Mouse (Mus musculus) spleen, adult 2 months (tissue): ENCODE measurements around the gene Mterf2. TPM values are rescaled to one million over a fixed set of nuclear protein-coding genes. Genes with fewer than 3 reads are reported as not detected.

ENCODE experiments used
- DNase-seq, 2 experiments: peaks; one replicate each; pipeline versions ENCODE4 v3.0.0 to v3.0.0-alpha.2; 2012 to 2021; ENCODE audit warnings: low spot score in 2 of 2, low read depth in 1 of 2
- H3K27ac ChIP-seq: fragments of 200-500 bp; 2 replicates; pipeline ENCODE4 v1.5.1; 2012; ENCODE audit warnings: low read length, inconsistent platforms; ENCODE audit not compliant: insufficient read depth
- H3K27me3 ChIP-seq: fragments of 200-500 bp; 2 replicates; pipeline ENCODE4 v1.6.1; 2012; ENCODE audit warnings: mild to moderate bottlenecking, moderate library complexity, low read length, inconsistent platforms; ENCODE audit not compliant: control insufficient read depth, insufficient read depth
- H3K36me3 ChIP-seq: fragments of 200-500 bp; 2 replicates; pipeline ENCODE4 v1.6.1; 2012; ENCODE audit warnings: mild to moderate bottlenecking, low read length, inconsistent platforms; ENCODE audit not compliant: control insufficient read depth, insufficient read depth
- H3K4me1 ChIP-seq: fragments of 200-500 bp; 2 replicates; pipeline ENCODE4 v1.6.1; 2011; ENCODE audit warnings: inconsistent platforms; ENCODE audit not compliant: control insufficient read depth, insufficient read depth, insufficient read length
- H3K4me3 ChIP-seq: fragments of 200-500 bp; 2 replicates; pipeline ENCODE4 v1.5.1; 2011; ENCODE audit warnings: mild to moderate bottlenecking, inconsistent platforms; ENCODE audit not compliant: insufficient read depth, insufficient read length; ENCODE audit errors: extremely low read depth
- CTCF ChIP-seq: fragments of 200-500 bp; IDR thresholded peaks from 2 replicates; pipeline ENCODE4 v1.5.1; 2011; ENCODE audit warnings: mild to moderate bottlenecking, inconsistent platforms; ENCODE audit not compliant: insufficient read depth, insufficient read length, insufficient replicate concordance; ENCODE audit errors: extremely low read depth
- POLR2A ChIP-seq: fragments of 200-500 bp; IDR thresholded peaks from 2 replicates; pipeline ENCODE4 v1.6.1; 2011; ENCODE audit warnings: low read depth, low read length, inconsistent platforms
- WGBS: fragments of 180-500 bp; shearing (Covaris S2); methylation state at CpG from one replicate; pipeline ENCODE4 v1.1.7; 2018; 5-methylcytosine and 5-hydroxymethylcytosine counted together
- polyA plus RNA-seq: library from polyadenylated mRNA; depleted of rRNA; stranded (reverse); fragments of >200 nt; gene quantifications from 2 replicates; pipeline ENCODE4 v1.2.3, GENCODE M21; 2012; rRNA removed

Mterf2 gene
- polyA plus RNA-seq, 1 experiment, result 2.7 TPM

GRCm38 (mm10) chr10:85114409-85114808 lies 13.4 kb downstream of the Mterf2 start:
- Histone ChIP-seq H3K27me3 (no peaks in the 10 kb centered on the region), H3K27ac (no peak overlapping the region), H3K4me3 (no peak overlapping the region), H3K36me3 (no peaks in the 10 kb centered on the region), H3K4me1 (no peaks in the 10 kb centered on the region)
- WGBS, result 94% methylated on average over 4 of the region's 4 CpGs
- no peak for DNase-seq
- TF ChIP-seq CTCF (no peak), POLR2A (no peak)

DNA sequence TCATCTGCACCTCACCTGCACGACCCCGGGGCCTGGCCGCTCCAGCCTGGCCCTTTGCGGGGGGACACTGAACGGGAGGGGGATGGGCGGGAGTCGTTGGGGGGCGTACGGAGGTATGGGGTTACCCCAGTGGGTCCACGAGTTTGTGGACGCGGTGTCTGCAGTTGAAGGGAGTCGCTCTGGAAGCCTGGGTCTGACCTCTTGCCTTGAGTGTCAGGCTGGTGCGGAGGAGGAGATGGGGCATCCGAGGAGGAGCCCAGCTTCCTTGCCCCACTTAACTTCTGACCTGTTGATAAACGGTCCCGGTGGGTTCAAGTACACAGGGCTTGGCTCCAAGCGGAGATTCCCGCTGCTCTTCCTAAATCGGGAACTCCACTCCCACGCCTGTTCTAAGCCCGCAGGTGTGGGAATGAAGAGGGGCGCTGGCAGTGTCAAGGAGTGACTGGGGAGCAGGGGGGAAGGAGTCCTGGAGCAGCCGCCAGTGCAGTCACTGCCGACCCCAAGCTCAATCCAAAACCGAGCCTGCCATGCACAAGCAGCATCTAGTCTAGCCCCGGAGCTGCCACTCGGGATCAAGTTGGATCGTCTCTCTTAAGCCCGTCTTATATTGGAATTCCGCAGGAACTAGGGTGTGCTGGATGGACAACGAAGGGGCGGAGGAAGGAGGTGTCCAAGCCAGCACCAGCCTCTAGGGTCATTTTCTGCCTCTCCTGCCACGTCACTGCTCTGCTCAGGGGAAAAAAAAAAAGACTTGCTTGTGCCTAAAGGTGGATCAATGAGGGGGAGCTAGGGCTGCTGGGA lies 24.5 kb downstream of the Mterf2 start:
- Histone ChIP-seq H3K27me3 (no peaks in the 10 kb centered on the region), H3K27ac (peak overlapping the region; percentile 75; the same call in 1 of the 2 replicates), H3K4me1 (peaks cover 3% of the 10 kb centered on the region), H3K36me3 (no peaks in the 10 kb centered on the region), H3K4me3 (peak overlapping the region; percentile 98)
- WGBS, result 3% methylated on average over 34 of the region's 34 CpGs
- TF ChIP-seq CTCF (no peak), POLR2A (no peak)
- peak in 1 of 2 experiments; percentile 10 for DNase-seq

GRCm38 (mm10) chr10:85102247-85103084 lies 25.4 kb downstream of the Mterf2 start, which contains the start of the genes Fhl4 and Tmem263:
Gene Fhl4, minus strand, starts transcription at chr10:85102495.
Gene Tmem263, plus strand, starts transcription at chr10:85102627.
- peak; percentile 50 to 74 for DNase-seq
- peak within 1 kb of the TSS; percentile 98 for H3K4me3 ChIP-seq
- H3K36me3 ChIP-seq, result no peaks in the 10 kb centered on the region
- H3K27me3 ChIP-seq, result no peaks in the 10 kb centered on the region
- 1% methylated on average over 86 of the region's 96 CpGs for WGBS
- TF ChIP-seq POLR2A (no peak; the same call in 1 of the 2 replicates), CTCF (no peak)
- H3K27ac ChIP-seq, result peak within 1 kb of the TSS; percentile 79
- H3K4me1 ChIP-seq, result peaks cover 3% of the 10 kb centered on the region

DNA sequence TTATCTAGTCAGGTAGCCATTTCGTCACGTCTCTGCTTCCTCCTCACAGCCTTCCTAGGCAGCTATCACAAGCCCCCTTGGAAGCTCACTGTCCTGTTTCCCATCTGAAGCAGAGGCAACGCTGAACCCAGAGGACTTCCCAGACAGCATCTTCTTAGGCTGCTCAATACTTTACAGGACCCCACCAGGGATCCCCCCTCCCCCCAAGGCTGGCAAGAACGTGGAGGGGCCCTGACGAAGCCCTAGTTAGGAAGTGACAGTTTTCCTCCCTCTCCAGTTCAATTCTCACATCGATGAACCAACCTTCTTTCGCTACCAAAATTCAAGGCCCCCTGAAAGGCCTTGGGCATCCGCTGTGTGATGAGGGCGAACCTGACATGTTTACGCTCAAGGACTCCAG lies 26.0 kb downstream of the Mterf2 start:
- peak overlapping the region; percentile 79 for H3K27ac ChIP-seq
- peaks cover 3% of the 10 kb centered on the region for H3K4me1 ChIP-seq
- 4% methylated on average over 10 of the region's 10 CpGs for whole genome bisulfite sequencing
- no peaks in the 10 kb centered on the region for H3K27me3 ChIP-seq
- TF ChIP-seq POLR2A, result no peak
- H3K36me3 ChIP-seq, result no peaks in the 10 kb centered on the region
- peak overlapping the region; percentile 98 for H3K4me3 ChIP-seq
- peak in 1 of 2 experiments; percentile 6 for DNase-seq

- H3K27me3 ChIP-seq, result no peaks in the 10 kb centered on the region
- DNase-seq, result no peak
- H3K36me3 ChIP-seq, result no peaks in the 10 kb centered on the region
- no peak overlapping the region for H3K27ac ChIP-seq
- 81% methylated on average over 4 of the region's 4 CpGs for WGBS
- no peak overlapping the region for H3K4me3 ChIP-seq
- TF ChIP-seq CTCF, result no peak
- no peak for TF ChIP-seq POLR2A
- H3K4me1 ChIP-seq, result no peaks in the 10 kb centered on the region
Observed at GRCm38 (mm10) chr10:85071605-85072152, 56.1 kb downstream of the Mterf2 start.

Other genes starting within 250 kb of the Mterf2 start
- 4.9 and 5.5 TPM in 2 replicates for gene Ric8b, start 210.4 kb downstream of the Mterf2 start, polyA plus RNA-seq
- gene Fhl4, start 25.5 kb downstream of the Mterf2 start, polyA plus RNA-seq, result 0.12 TPM in 2 replicates
- 2.4 and 3.8 TPM in 2 replicates for gene Tmem263, start 25.4 kb downstream of the Mterf2 start, polyA plus RNA-seq
- 4.8 and 9.2 TPM in 2 replicates for gene Cry1, start 57.0 kb upstream of the Mterf2 start, polyA plus RNA-seq